Mouse (Mus musculus): ENCODE measurements around the gene Mark4. TPM values are rescaled to one million over a fixed set of nuclear protein-coding genes. Genes with fewer than 3 reads are reported as not detected.

The Mark4 gene
- total RNA-seq, 2 experiments from 2014 or later, result 76.2 to 78.6 TPM

Small RNA genes within 50 kb of the gene (microRNA-seq; reads per million reads assigned to microRNA genes)
- gene Mir343, result 0 reads per million in 2 experiments

Other genes with a start within 250 kb of the Mark4 start
- 1 to 10 TPM; 3.7 to 4.3 TPM for gene Gpr4, start 246.3 kb downstream of the Mark4 start, total RNA-seq (2021)
- gene Opa3, start 230.5 kb downstream of the Mark4 start, total RNA-seq (2021), result 10 to 100 TPM; 46.6 to 47.3 TPM
- 10 to 100 TPM; 13.1 to 14.3 TPM for gene Vasp, start 187.0 kb downstream of the Mark4 start, total RNA-seq (2021)
- under 1 TPM in 1 of 2 experiments, not detected in 1; 0.55 TPM for gene Ppm1n, start 178.8 kb downstream of the Mark4 start, total RNA-seq (2021)
- gene Rtn2, start 176.2 kb downstream of the Mark4 start, total RNA-seq (2021), result 100 to 1,000 TPM; 112 TPM
- gene Fosb, start 148.8 kb downstream of the Mark4 start, total RNA-seq (2021), result 10 to 100 TPM; 21.0 to 26.0 TPM
- 10 to 100 TPM; 34.1 to 40.5 TPM for gene Ercc1, start 114.0 kb downstream of the Mark4 start, total RNA-seq (2021)
- 10 to 100 TPM; 16.6 to 20.0 TPM for gene Cd3eap, start 99.3 kb downstream of the Mark4 start, total RNA-seq (2021)
- 1 to 10 TPM; 5.4 to 9.9 TPM for gene Ppp1r13l, start 99.1 kb downstream of the Mark4 start, total RNA-seq (2021)
- gene Ercc2, start 76.8 kb downstream of the Mark4 start, total RNA-seq (2021), result 10 to 100 TPM; 31.9 to 32.3 TPM
- 1 to 10 TPM; 1.8 to 2.4 TPM for gene Klc3, start 54.7 kb downstream of the Mark4 start, total RNA-seq (2021)
- not detected for gene Ckm, start 54.0 kb downstream of the Mark4 start, total RNA-seq (2021)
- under 1 TPM; 0.18 to 0.64 TPM for gene Exoc3l2, start 4.5 kb upstream of the Mark4 start, total RNA-seq (2021)
- 1 to 10 TPM; 6.7 to 7.4 TPM for gene Bloc1s3, start 49.5 kb upstream of the Mark4 start, total RNA-seq (2021)
- gene Trappc6a, start 49.6 kb upstream of the Mark4 start, total RNA-seq (2021), result 10 to 100 TPM; 18.4 to 18.8 TPM
- gene Nkpd1, start 59.0 kb upstream of the Mark4 start, total RNA-seq (2021), result under 1 TPM; 0.64 to 0.87 TPM
- gene Ppp1r37, start 104.3 kb upstream of the Mark4 start, total RNA-seq (2021), result 100 to 1,000 TPM; 122 TPM
- 1 to 10 TPM in 1 of 2 experiments, under 1 TPM in 1; 0.27 to 1.1 TPM for gene Zfp296, start 118.5 kb upstream of the Mark4 start, total RNA-seq (2021)
- gene Gemin7, start 118.8 kb upstream of the Mark4 start, total RNA-seq (2021), result 10 to 100 TPM; 43.7 to 47.1 TPM
- gene Clasrp, start 145.7 kb upstream of the Mark4 start, total RNA-seq (2021), result 10 to 100 TPM; 70.9 to 81.0 TPM
- 1 to 10 TPM; 6.6 to 7.5 TPM for gene Relb, start 170.6 kb upstream of the Mark4 start, total RNA-seq (2021)
- gene Clptm1, start 206.2 kb upstream of the Mark4 start, total RNA-seq (2021), result 100 to 1,000 TPM; 144 to 151 TPM
- not detected for gene Apoc2, start 219.1 kb upstream of the Mark4 start, total RNA-seq (2021)
- gene Gm44805, start 222.6 kb upstream of the Mark4 start, total RNA-seq (2021), result not detected
- gene Apoc4, start 222.7 kb upstream of the Mark4 start, total RNA-seq (2021), result not detected
- gene Apoc1, start 233.8 kb upstream of the Mark4 start, total RNA-seq (2021), result 1 to 10 TPM; 2.6 to 4.0 TPM
- 1,000 to 10,000 TPM; 2,052 to 2,099 TPM for gene Apoe, start 240.4 kb upstream of the Mark4 start, total RNA-seq (2021)

All from left cerebral cortex, postnatal 25 days (tissue).